Mouse (Mus musculus) liver, postnatal 0 days (tissue): Measurements from ENCODE around the gene Pmepa1. TPM values are rescaled to one million over a fixed set of nuclear protein-coding genes. Genes with fewer than 3 reads are reported as not detected.

Experiments used
- ATAC-seq: fragments of 200-750 bp; cut with Nextera tagmentation; 2 replicates; pipeline ENCODE4 v1.8.0; 2017; ENCODE audit warnings: mild to moderate bottlenecking, moderate library complexity
- DNase-seq: peaks from one replicate; pipeline ENCODE4 v3.0.0-alpha.2; 2016
- H3K27ac ChIP-seq: fragments of 300-500 bp; sonication (generic); 2 replicates; pipeline ENCODE4 v1.5.1; 2014; ENCODE audit warnings: antibody characterized with exemption, moderate library complexity, mild to moderate bottlenecking, low read depth
- H3K27me3 ChIP-seq: fragments of 300-500 bp; sonication (generic); 2 replicates; pipeline ENCODE4 v1.6.1; 2014; ENCODE audit warnings: low read length, control low read depth, mixed read lengths; ENCODE audit not compliant: insufficient read depth
- H3K36me3 ChIP-seq: fragments of 300-500 bp; sonication (generic); replicated peaks from 2 replicates; pipeline ENCODE4 v1.6.1; 2014; ENCODE audit warnings: mild to moderate bottlenecking, control low read depth, low read length, moderate library complexity, mixed read lengths; ENCODE audit not compliant: insufficient read depth
- H3K4me1 ChIP-seq: fragments of 300-500 bp; sonication (generic); 2 replicates; pipeline ENCODE4 v1.6.1; 2014; ENCODE audit warnings: antibody characterized with exemption, mild to moderate bottlenecking, control low read depth; ENCODE audit not compliant: insufficient read depth
- H3K4me2 ChIP-seq: fragments of 300-500 bp; sonication (generic); 2 replicates; pipeline ENCODE4 v1.6.1; 2014; ENCODE audit warnings: low read depth, mild to moderate bottlenecking, low read length, moderate library complexity, mixed read lengths
- H3K4me3 ChIP-seq: fragments of 300-500 bp; sonication (generic); 2 replicates; pipeline ENCODE4 v1.5.1; 2014; ENCODE audit warnings: low read depth, low read length
- H3K9ac ChIP-seq: fragments of 300-500 bp; sonication (generic); replicated peaks from 2 replicates; pipeline ENCODE4 v1.6.1; 2014; ENCODE audit warnings: mild to moderate bottlenecking, moderate library complexity
- H3K9me3 ChIP-seq: fragments of 300-500 bp; sonication (generic); 2 replicates; pipeline ENCODE4 v1.6.1; 2016; ENCODE audit warnings: mild to moderate bottlenecking, control low read depth, low read length, mixed read lengths
- CTCF ChIP-seq: sonication (generic); IDR thresholded peaks from 2 replicates; pipeline ENCODE4 v1.5.1; 2016; ENCODE audit warnings: antibody characterized with exemption, low read depth
- EP300 ChIP-seq: IDR thresholded peaks from 2 replicates; pipeline ENCODE4 v1.6.1; 2016; ENCODE audit warnings: antibody characterized with exemption, low read depth, mild to moderate bottlenecking
- WGBS: fragments of 180-500 bp; shearing (Covaris S2); extraction: QIAGEN DNeasy Blood & Tissue Kit; methylation state at CpG from one replicate; pipeline ENCODE4 v1.1.7; 2014; ENCODE audit not compliant: insufficient replicate concordance; 5-methylcytosine and 5-hydroxymethylcytosine counted together
- polyA plus RNA-seq: library from polyadenylated mRNA; unstranded; fragments of >200 nt; fragmentation: Nextera tagmentation; extraction: Ambion mirVana; gene quantifications from 2 replicates; pipeline ENCODE4 v1.2.1, GENCODE M21; 2015

Pmepa1 gene
- polyA plus RNA-seq, 1 experiment from 2014 or later = 0.36 TPM

DNA sequence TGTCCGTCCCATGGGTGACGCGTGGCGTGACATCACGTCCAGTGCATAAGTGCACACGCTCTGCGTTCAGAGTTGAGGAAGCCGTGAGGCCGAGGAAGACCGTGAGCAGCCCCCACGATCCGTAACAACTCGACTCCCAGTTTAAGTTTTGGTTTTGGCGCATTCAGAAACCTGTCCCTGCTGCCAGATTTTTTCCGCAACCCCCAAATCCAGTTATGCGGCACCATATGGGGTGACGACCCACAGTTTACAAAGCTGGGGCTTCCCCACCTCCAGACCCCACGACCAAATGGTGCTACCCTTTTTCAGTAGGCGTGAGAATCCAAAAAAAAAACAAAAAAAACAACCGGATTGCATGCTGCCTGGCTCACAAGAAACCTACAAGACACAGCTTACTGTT is 31.1 kb downstream of the Pmepa1 start:
- WGBS = 85% methylated on average over 20 of the region's 20 CpGs
- DNase-seq (no peak), ATAC-seq (no peak)
- Histone ChIP-seq H3K4me1 (no peaks in the 10 kb centered on the region), H3K4me3 (no peak overlapping the region), H3K9ac (no peak overlapping the region), H3K9me3 (no peaks in the 10 kb centered on the region), H3K4me2 (no peak overlapping the region), H3K27me3 (0 out of 2 replicates have a peak, but pooled peaks cover 3% of the 10 kb centered on the region), H3K27ac (no peak overlapping the region), H3K36me3 (no peaks in the 10 kb centered on the region)
- no peak for TF ChIP-seq EP300

DNA sequence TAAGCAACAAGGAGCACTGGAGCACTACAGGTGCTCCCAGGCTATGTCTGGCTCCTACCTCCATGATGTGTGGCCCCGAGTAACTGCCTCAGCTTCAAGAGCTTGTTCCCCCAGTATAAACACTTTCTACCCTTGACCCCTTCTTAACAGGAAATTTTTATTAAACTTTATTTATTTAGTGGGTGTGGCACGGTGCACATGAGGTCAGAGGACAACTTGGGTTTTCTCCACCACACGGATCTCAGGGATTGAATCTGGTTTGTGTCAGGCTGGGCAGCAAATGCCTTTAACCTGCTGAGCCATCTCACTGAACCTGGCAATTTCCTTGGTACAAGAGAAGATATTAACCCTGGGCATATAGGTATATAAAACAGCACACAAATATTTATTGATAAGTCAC is 32.2 kb downstream of the Pmepa1 start:
- ATAC-seq (no peak), DNase-seq (no peak)
- H3K27ac ChIP-seq = no peak overlapping the region
- TF ChIP-seq CTCF = no peak
- no peak for TF ChIP-seq EP300
- H3K36me3 ChIP-seq = no peaks in the 10 kb centered on the region
- 0 out of 2 replicates have a peak, but pooled peaks cover 3% of the 10 kb centered on the region for H3K27me3 ChIP-seq
- 43% methylated on average over 3 of the region's 3 CpGs for WGBS
- H3K4me1 ChIP-seq = no peaks in the 10 kb centered on the region
- no peak overlapping the region for H3K4me3 ChIP-seq
- no peak overlapping the region for H3K9ac ChIP-seq
- no peaks in the 10 kb centered on the region for H3K9me3 ChIP-seq
- H3K4me2 ChIP-seq = no peak overlapping the region

- TF ChIP-seq CTCF (no peak), EP300 (no peak)
- H3K9me3 ChIP-seq = no peaks in the 10 kb centered on the region
- WGBS = 69% methylated on average over 9 of the region's 9 CpGs
- DNase-seq = no peak
- H3K27me3 ChIP-seq = 0 out of 2 replicates have a peak, but pooled peaks cover 3% of the 10 kb centered on the region
- no peak for ATAC-seq
- no peak overlapping the region for H3K9ac ChIP-seq
- H3K27ac ChIP-seq = no peak overlapping the region
- no peaks in the 10 kb centered on the region for H3K4me1 ChIP-seq
- H3K4me3 ChIP-seq = no peak overlapping the region
- no peaks in the 10 kb centered on the region for H3K36me3 ChIP-seq
- no peak overlapping the region for H3K4me2 ChIP-seq
These were observed 32.7 kb downstream of the Pmepa1 start for GRCm38 (mm10) chr2:173243616-173244015.

DNA sequence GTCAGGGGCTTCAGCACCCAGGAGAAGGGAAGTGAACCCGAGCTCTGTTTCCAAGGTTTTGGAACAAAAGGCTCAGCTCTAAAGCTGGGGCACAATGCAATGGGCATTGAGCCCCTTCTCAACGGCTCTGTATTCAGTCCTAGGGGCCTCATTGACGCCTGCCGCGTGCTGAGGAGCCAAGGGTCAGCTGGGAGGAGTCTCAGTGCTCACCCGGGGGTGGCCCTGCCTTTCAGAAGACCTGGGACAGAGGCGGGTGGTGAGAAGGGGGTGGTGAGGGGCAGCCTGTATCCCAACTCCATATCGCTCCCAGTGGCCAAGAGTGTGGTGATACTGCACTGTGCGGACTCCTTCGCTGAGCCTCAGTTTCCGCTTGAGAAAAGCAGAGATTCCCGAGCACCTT is 33.5 kb downstream of the Pmepa1 start:
- no peaks in the 10 kb centered on the region for H3K36me3 ChIP-seq
- no peak overlapping the region for H3K27ac ChIP-seq
- H3K4me3 ChIP-seq = no peak overlapping the region
- H3K27me3 ChIP-seq = 0 out of 2 replicates have a peak, but pooled peaks cover 3% of the 10 kb centered on the region
- ATAC-seq (no peak), DNase-seq (no peak)
- TF ChIP-seq CTCF (no peak), EP300 (no peak)
- no peaks in the 10 kb centered on the region for H3K4me1 ChIP-seq
- WGBS = 46% methylated on average over 12 of the region's 12 CpGs
- H3K4me2 ChIP-seq = no peak overlapping the region
- H3K9ac ChIP-seq = no peak overlapping the region
- no peaks in the 10 kb centered on the region for H3K9me3 ChIP-seq

GRCm38 (mm10) chr2:173240738-173241137 is 35.6 kb downstream of the Pmepa1 start:
- 74% methylated on average over 9 of the region's 9 CpGs for WGBS
- no peaks in the 10 kb centered on the region for H3K4me1 ChIP-seq

DNA sequence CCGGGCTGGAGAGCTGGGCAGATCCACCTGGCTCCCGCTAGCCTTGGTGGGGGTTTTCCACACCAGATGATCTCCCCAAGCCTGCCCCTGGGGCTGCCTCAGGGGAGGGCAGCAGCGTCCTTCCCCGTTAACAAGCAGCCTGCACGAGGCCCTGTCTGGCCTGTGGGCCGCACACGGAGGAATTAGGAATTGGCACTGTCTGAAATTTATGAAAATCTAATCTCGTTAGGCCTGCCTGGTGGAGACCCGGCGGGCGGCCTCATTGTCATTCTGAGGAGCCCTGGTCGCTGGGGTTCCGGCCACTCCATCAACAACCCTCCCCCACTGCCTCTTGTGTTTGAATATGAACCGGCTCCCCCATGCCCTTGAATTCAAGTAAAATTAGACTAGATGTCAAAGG is 37.8 kb downstream of the Pmepa1 start:
- Histone ChIP-seq H3K27me3 (no peaks in the 10 kb centered on the region), H3K27ac (no peak overlapping the region), H3K4me2 (no peak overlapping the region), H3K9ac (no peak overlapping the region), H3K36me3 (no peaks in the 10 kb centered on the region), H3K4me3 (no peak overlapping the region), H3K4me1 (no peaks in the 10 kb centered on the region), H3K9me3 (no peaks in the 10 kb centered on the region)
- DNase-seq = no peak
- WGBS = 55% methylated on average over 14 of the region's 14 CpGs
- TF ChIP-seq CTCF (no peak), EP300 (no peak)
- no peak for ATAC-seq

More at GRCm38 (mm10) chr2:173240738-173241137, 35.6 kb downstream of the Pmepa1 start:
- H3K27ac ChIP-seq = no peak overlapping the region
- ATAC-seq = no peak
- no peak overlapping the region for H3K4me3 ChIP-seq
- no peak overlapping the region for H3K4me2 ChIP-seq
- no peaks in the 10 kb centered on the region for H3K9me3 ChIP-seq
- H3K36me3 ChIP-seq = no peaks in the 10 kb centered on the region
- TF ChIP-seq CTCF (no peak), EP300 (no peak)
- no peaks in the 10 kb centered on the region for H3K27me3 ChIP-seq
- DNase-seq = no peak
- no peak overlapping the region for H3K9ac ChIP-seq
